Mouse (Mus musculus): ENCODE data around the gene Ccdc38.

DNA sequence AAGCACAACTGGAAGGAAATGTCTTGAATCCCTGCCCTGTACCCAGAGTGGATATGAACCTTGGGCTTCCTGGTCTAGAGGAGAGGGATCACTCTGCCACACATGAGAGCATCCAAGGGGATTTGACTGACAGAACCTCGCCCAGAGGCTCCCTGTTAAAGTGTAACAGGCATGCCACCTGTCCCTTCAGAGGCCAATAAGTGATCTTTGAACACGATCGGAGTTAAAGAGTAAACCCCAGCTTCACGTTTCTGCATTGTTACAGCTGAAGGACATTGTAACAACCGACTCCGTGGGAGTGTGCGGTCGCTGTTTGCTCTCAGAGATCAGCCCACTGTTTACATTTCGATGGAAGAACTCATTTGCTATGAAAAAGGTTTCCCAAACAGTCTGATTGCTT is 83.3 kb downstream of the Ccdc38 start:
- TF ChIP-seq CTCF (IDR thresholded peaks at IDR 0.05; ENCODE audit: borderline replicate concordance, insufficient read depth, low read depth, low read length) (no peak), POLR2A (IDR thresholded peaks at IDR 0.05; ENCODE audit: borderline replicate concordance, insufficient read depth, low read length) (no peak)
